Mouse (Mus musculus) liver, embryonic 13.5 days (tissue): ENCODE measurements around the gene Tomm6. TPM values are rescaled to one million over a fixed set of nuclear protein-coding genes. Genes with fewer than 3 reads are reported as not detected.
A peak's percentile ranks its signal among the peaks of the same experiment; 100 is the strongest.

Experiments used
- ATAC-seq: fragments of 200-750 bp; cut with Nextera tagmentation; 2 replicates; pipeline ENCODE4 v1.8.0; 2017; ENCODE audit warnings: low read depth, mild to moderate bottlenecking, moderate number of reproducible peaks, moderate library complexity
- DNase-seq: peaks from one replicate; pipeline ENCODE4 v3.0.0; 2022
- H3K27ac ChIP-seq: fragments of 300-500 bp; sonication (generic); 2 replicates; pipeline ENCODE4 v1.5.1; 2015; ENCODE audit warnings: moderate library complexity, mild to moderate bottlenecking, inconsistent platforms
- H3K27me3 ChIP-seq: fragments of 300-500 bp; sonication (generic); 2 replicates; pipeline ENCODE4 v1.6.1; 2015; ENCODE audit warnings: mild to moderate bottlenecking, inconsistent platforms
- H3K36me3 ChIP-seq: fragments of 300-500 bp; sonication (generic); 2 replicates; pipeline ENCODE4 v1.6.1; 2015; ENCODE audit warnings: mild to moderate bottlenecking, inconsistent platforms
- H3K4me1 ChIP-seq: fragments of 300-500 bp; sonication (generic); replicated peaks from 2 replicates; pipeline ENCODE4 v1.6.1; 2015; ENCODE audit warnings: inconsistent platforms
- H3K4me2 ChIP-seq: fragments of 300-500 bp; sonication (generic); 2 replicates; pipeline ENCODE4 v1.6.1; 2015; ENCODE audit warnings: inconsistent platforms, mild to moderate bottlenecking, moderate library complexity
- H3K4me3 ChIP-seq: fragments of 300-500 bp; sonication (generic); replicated peaks from 2 replicates; pipeline ENCODE4 v1.5.1; 2015; ENCODE audit warnings: mild to moderate bottlenecking, inconsistent platforms
- H3K9ac ChIP-seq: fragments of 300-500 bp; sonication (generic); 2 replicates; pipeline ENCODE4 v1.6.1; 2015; ENCODE audit warnings: mild to moderate bottlenecking, inconsistent platforms
- H3K9me3 ChIP-seq: fragments of 300-500 bp; sonication (generic); replicated peaks from 2 replicates; pipeline ENCODE4 v1.6.1; 2016; ENCODE audit warnings: inconsistent platforms
- WGBS: fragments of 180-500 bp; shearing (Covaris S2); methylation state at CpG from one replicate; pipeline ENCODE4 v1.1.7; 2015; ENCODE audit not compliant: insufficient replicate concordance; 5-methylcytosine and 5-hydroxymethylcytosine counted together
- polyA plus RNA-seq: library from polyadenylated mRNA; unstranded; fragments of >200 nt; fragmentation: Nextera tagmentation; extraction: Ambion mirVana; gene quantifications from 2 replicates; pipeline ENCODE4 v1.2.1, GENCODE M21; 2015

Tomm6 gene
- 288 and 289 TPM in 2 replicates for polyA plus RNA-seq

DNA sequence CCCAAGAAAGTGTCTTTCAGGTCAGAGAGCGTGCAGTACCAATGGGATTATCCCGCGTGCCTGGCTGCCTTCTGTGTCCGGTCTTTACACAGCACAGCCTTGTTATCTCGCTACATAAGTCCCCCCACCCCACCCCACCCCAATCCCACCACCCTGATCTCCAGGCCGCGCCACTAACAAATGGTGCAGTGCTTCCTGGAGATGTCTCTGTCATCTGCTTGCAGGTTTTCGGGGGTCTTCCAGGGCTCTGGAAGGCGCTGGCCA is at the start of gene Tomm6:
Gene Tomm6 (minus strand): TSS at position 43 of the 264 bp plus-strand sequence.
- Histone ChIP-seq H3K27ac (peak within 1 kb of the TSS; percentile 69), H3K36me3 (peaks cover 30% of the 10 kb centered on the region), H3K4me1 (peaks cover 39% of the 10 kb centered on the region), H3K4me2 (peak within 1 kb of the TSS; percentile 98), H3K9ac (peak within 1 kb of the TSS; percentile 80), H3K9me3 (no peaks in the 10 kb centered on the region), H3K4me3 (peak within 1 kb of the TSS; percentile 72), H3K27me3 (peaks cover 24% of the 10 kb centered on the region)
- no peak for DNase-seq
- 0% methylated on average over 9 of the region's 9 CpGs for WGBS
- ATAC-seq: no peak

- peak; percentile 76 for ATAC-seq
- peak overlapping the region; percentile 99 for H3K4me2 ChIP-seq
- WGBS: under 1% methylated on average over 49 of the region's 60 CpGs
- peak overlapping the region; percentile 77 for H3K9ac ChIP-seq
- no peaks in the 10 kb centered on the region for H3K36me3 ChIP-seq
- H3K4me3 ChIP-seq: peak overlapping the region; percentile 70
- DNase-seq: peak; percentile 70
- H3K27ac ChIP-seq: peak overlapping the region; percentile 79
- peaks cover 44% of the 10 kb centered on the region for H3K4me1 ChIP-seq
- H3K27me3 ChIP-seq: peaks cover 29% of the 10 kb centered on the region
- no peaks in the 10 kb centered on the region for H3K9me3 ChIP-seq
Measured at GRCm38 (mm10) chr17:47737271-47738065, 49.3 kb upstream of the Tomm6 start.

- Histone ChIP-seq H3K9me3 (no peaks in the 10 kb centered on the region), H3K27ac (peak within 1 kb of the TSS; percentile 79), H3K36me3 (no peaks in the 10 kb centered on the region), H3K9ac (peak within 1 kb of the TSS; percentile 77), H3K4me1 (peaks cover 40% of the 10 kb centered on the region), H3K4me3 (peak within 1 kb of the TSS; percentile 70), H3K4me2 (peak within 1 kb of the TSS; percentile 99), H3K27me3 (peaks cover 33% of the 10 kb centered on the region)
- WGBS: under 1% methylated on average over 47 of the region's 47 CpGs
- peak; percentile 93 for DNase-seq
- peak; percentile 80 for ATAC-seq
Measured at GRCm38 (mm10) chr17:47736856-47737255, 48.7 kb upstream of the Tomm6 start, which contains the start of gene Tfeb. Gene Tfeb (plus strand): TSS chr17:47737030.

DNA sequence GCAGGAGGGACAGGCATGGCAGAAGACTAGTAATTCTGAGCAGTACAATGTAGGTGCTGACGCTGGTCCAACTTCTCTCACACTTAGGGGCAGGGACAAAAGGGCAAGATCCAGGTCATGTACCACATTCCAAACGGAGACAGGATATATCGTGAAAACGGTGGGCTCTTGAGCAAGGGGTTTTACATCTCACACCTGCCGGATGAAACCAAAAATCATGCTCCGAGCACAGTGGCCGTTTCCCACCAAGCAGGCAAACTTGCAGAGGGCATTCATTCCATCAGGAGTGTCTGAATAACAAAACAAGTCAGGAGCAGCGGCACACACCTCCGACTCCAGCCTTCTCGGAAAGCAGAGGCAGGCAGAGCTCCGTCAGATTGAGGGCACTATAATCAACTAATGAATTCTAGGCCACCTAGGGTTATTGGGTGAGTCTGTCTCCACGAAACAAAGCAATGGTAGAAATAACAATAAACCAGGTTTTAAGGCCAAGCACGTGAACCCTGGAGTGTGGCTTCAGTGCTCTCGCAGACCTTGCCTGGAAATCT is 47.4 kb upstream of the Tomm6 start:
- DNase-seq (no peak), ATAC-seq (no peak)
- Histone ChIP-seq H3K27me3 (peaks cover 36% of the 10 kb centered on the region), H3K36me3 (no peaks in the 10 kb centered on the region), H3K9ac (no peak overlapping the region), H3K27ac (no peak overlapping the region), H3K4me1 (peaks cover 29% of the 10 kb centered on the region), H3K4me2 (no peak overlapping the region), H3K9me3 (no peaks in the 10 kb centered on the region), H3K4me3 (no peak overlapping the region)
- 68% methylated on average over 14 of the region's 14 CpGs for WGBS

- H3K4me3 ChIP-seq: no peak overlapping the region
- H3K36me3 ChIP-seq: no peaks in the 10 kb centered on the region
- peaks cover 14% of the 10 kb centered on the region for H3K27me3 ChIP-seq
- no peak overlapping the region for H3K27ac ChIP-seq
- no peak for DNase-seq
- no peaks in the 10 kb centered on the region for H3K4me1 ChIP-seq
- H3K9me3 ChIP-seq: no peaks in the 10 kb centered on the region
- WGBS: 54% methylated on average over 24 of the region's 24 CpGs
- H3K9ac ChIP-seq: no peak overlapping the region
- no peak overlapping the region for H3K4me2 ChIP-seq
- no peak for ATAC-seq
Measured at GRCm38 (mm10) chr17:47730633-47731575, 42.7 kb upstream of the Tomm6 start.

DNA sequence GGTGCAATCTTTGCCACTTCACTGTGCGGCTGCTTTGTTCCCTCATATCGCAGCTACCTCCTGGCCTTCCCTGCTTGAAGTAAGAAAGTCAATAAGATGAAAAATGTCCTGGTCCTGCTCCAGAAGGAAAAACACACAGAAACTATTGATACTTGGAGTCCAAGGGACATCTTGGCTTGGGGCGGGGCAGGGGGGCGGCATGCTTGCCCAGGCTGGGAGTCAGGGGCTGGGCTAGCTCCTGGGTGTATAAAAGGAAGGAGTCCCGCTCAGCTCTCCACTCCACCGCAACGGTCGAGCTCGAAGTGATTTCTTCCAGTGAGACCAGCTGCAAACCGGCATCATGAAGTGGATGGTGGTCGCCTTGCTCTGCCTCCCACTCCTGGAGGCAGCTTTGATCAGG is 38.4 kb upstream of the Tomm6 start, which contains the start of gene Pgc:
Gene Pgc (plus strand): TSS at position 277 of the 400 bp plus-strand sequence.
- H3K36me3 ChIP-seq: no peaks in the 10 kb centered on the region
- no peak within 1 kb of the TSS for H3K4me3 ChIP-seq
- no peak for ATAC-seq
- no peak within 1 kb of the TSS for H3K4me2 ChIP-seq
- no peak for DNase-seq
- WGBS: 64% methylated on average over 11 of the region's 11 CpGs
- H3K9me3 ChIP-seq: no peaks in the 10 kb centered on the region
- no peaks in the 10 kb centered on the region for H3K4me1 ChIP-seq
- H3K27me3 ChIP-seq: peaks cover 6% of the 10 kb centered on the region; the same call in 1 of the 2 replicates
- no peak within 1 kb of the TSS for H3K27ac ChIP-seq
- no peak within 1 kb of the TSS for H3K9ac ChIP-seq

DNA sequence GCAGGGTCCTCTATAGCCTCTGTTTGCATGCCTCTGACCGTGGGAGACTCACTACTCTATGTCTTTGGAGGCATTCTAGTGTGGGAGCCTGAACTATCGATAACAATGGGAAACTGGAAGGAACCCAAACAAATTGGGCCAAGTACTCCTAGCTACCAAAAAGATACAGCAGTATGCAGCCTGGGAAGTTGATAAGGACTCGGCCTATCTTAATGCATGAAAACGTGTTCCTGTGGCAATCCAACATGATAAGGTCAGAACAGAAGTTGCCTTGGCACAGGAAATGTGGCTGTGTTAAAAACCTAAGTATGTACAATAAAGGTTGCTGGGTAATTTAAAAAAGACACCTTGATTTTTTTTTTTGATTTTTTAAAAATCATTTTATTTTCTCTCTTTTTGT is 33.0 kb upstream of the Tomm6 start:
- Histone ChIP-seq H3K36me3 (no peaks in the 10 kb centered on the region), H3K9ac (no peak overlapping the region), H3K27ac (no peak overlapping the region), H3K27me3 (peaks cover 8% of the 10 kb centered on the region; the same call in 1 of the 2 replicates), H3K4me1 (no peaks in the 10 kb centered on the region), H3K4me3 (no peak overlapping the region), H3K9me3 (no peaks in the 10 kb centered on the region), H3K4me2 (no peak overlapping the region)
- DNase-seq (no peak), ATAC-seq (no peak)
- WGBS: 32% methylated on average over 4 of the region's 4 CpGs

DNA sequence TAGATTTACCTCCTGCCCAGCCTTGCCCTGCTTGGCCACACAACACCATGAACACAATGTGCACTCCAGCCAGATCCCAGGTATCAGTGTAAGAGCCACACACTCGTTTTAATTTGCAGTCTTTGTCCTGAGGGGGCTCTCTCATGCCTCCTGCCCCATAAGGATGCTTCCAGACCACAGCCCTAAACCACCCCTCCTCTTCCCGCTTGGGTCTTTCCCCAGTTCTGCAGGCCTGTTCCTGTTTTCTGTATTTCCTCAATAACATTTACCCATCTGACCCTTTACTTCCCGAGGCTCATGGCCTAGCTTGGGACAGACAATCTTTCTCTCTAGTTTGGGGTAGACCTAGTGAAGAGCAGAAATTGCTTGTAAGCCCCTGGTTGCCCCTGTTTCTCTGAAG is 26.9 kb upstream of the Tomm6 start:
- H3K9ac ChIP-seq: no peak overlapping the region
- 0 out of 2 replicates have a peak, but pooled peaks cover 5% of the 10 kb centered on the region for H3K27me3 ChIP-seq
- H3K4me3 ChIP-seq: no peak overlapping the region
- H3K9me3 ChIP-seq: no peaks in the 10 kb centered on the region
- H3K4me2 ChIP-seq: no peak overlapping the region
- H3K36me3 ChIP-seq: no peaks in the 10 kb centered on the region
- H3K4me1 ChIP-seq: peaks cover 5% of the 10 kb centered on the region
- no peak for ATAC-seq
- DNase-seq: no peak
- WGBS: 24% methylated on average over 3 of the region's 3 CpGs
- no peak overlapping the region for H3K27ac ChIP-seq

- Histone ChIP-seq H3K4me2 (no peak overlapping the region), H3K9me3 (no peaks in the 10 kb centered on the region), H3K9ac (no peak overlapping the region), H3K4me3 (no peak overlapping the region), H3K4me1 (peaks cover 7% of the 10 kb centered on the region), H3K27me3 (peaks cover 9% of the 10 kb centered on the region; the same call in 1 of the 2 replicates), H3K27ac (no peak overlapping the region), H3K36me3 (no peaks in the 10 kb centered on the region)
- no peak for DNase-seq
- 50% methylated on average over 17 of the region's 22 CpGs for WGBS
- ATAC-seq: no peak
Measured at GRCm38 (mm10) chr17:47712889-47713571, 24.8 kb upstream of the Tomm6 start.

- H3K4me3 ChIP-seq: no peak overlapping the region
- peak; percentile 35 for ATAC-seq
- no peaks in the 10 kb centered on the region for H3K36me3 ChIP-seq
- no peaks in the 10 kb centered on the region for H3K9me3 ChIP-seq
- H3K27me3 ChIP-seq: peaks cover 19% of the 10 kb centered on the region
- no peak overlapping the region for H3K4me2 ChIP-seq
- DNase-seq: no peak
- no peak overlapping the region for H3K27ac ChIP-seq
- H3K9ac ChIP-seq: no peak overlapping the region
- H3K4me1 ChIP-seq: peaks cover 7% of the 10 kb centered on the region
- 34% methylated on average over 6 of the region's 6 CpGs for WGBS
Measured at GRCm38 (mm10) chr17:47711883-47712282, 23.7 kb upstream of the Tomm6 start.
